Mouse (Mus musculus) Patski (cell line): ENCODE data around the gene Stac3. TPM values are rescaled to one million over a fixed set of nuclear protein-coding genes. Genes with fewer than 3 reads are reported as not detected.

ENCODE experiments used
- ATAC-seq: fragments of 100-300 bp; one replicate; pipeline ENCODE4 v1.8.0; 2021
- CTCF ChIA-PET: fragments of 350-600 bp; sonication (Branson Sonifier 250); formaldehyde crosslinking; loops from one replicate; lab custom pipeline; 2022; ENCODE audit warnings: inconsistent platforms; lab: Charles Lee
- POLR2A ChIA-PET: fragments of 350-600 bp; sonication (Branson Sonifier 250); formaldehyde crosslinking; loops from one replicate; lab custom pipeline; 2022; ENCODE audit warnings: antibody characterized with exemption, inconsistent platforms; lab: Charles Lee
- DNase-seq: peaks from one replicate; pipeline ENCODE4 v3.0.0-alpha.2; 2011; ENCODE audit warnings: low read depth, low spot score
- H3K27me3 ChIP-seq: fragments of 371-371 bp; one replicate; pipeline ENCODE4 v1.5.1; 2021
- CTCF ChIP-seq: fragments of 100-300 bp; IDR thresholded peaks from one replicate; pipeline ENCODE4 v1.5.1; 2021
- in situ Hi-C: fragments of 300-500 bp; cut with MboI; formaldehyde crosslinking; loops from 3 replicates; pipeline ENCODE4 v1.11.1; 2018; ENCODE audit warnings: low pct_unique_long_range_greater_than_20kb, mixed read lengths
- polyA plus RNA-seq: library from polyadenylated mRNA; unstranded; gene quantifications from one replicate; pipeline ENCODE4 v1.2.3, GENCODE M21; 2021

Gene Stac3
- polyA plus RNA-seq, 1 experiment from 2014 or later, result 0.80 TPM

GRCm38 (mm10) chr10:127546505-127546904 lies 45.0 kb downstream of the Stac3 start:
- in situ Hi-C loops, result no loop called here
- POLR2A ChIA-PET, result interaction anchor here (1.3 kb wide), 1 partner anchor 15 kb away, joined by 4 read pairs; no protein-coding TSS in a partner anchor
- CTCF ChIA-PET, result interaction anchor here (1.4 to 3.3 kb wide), 3 partner anchors 9 to 15 kb away, joined by 3 to 16 read pairs (median 3); no protein-coding TSS in a partner anchor
- TF ChIP-seq CTCF, result no peak
- DNase-seq (no peak), ATAC-seq (no peak)
- no peaks in the 10 kb centered on the region for H3K27me3 ChIP-seq

DNA sequence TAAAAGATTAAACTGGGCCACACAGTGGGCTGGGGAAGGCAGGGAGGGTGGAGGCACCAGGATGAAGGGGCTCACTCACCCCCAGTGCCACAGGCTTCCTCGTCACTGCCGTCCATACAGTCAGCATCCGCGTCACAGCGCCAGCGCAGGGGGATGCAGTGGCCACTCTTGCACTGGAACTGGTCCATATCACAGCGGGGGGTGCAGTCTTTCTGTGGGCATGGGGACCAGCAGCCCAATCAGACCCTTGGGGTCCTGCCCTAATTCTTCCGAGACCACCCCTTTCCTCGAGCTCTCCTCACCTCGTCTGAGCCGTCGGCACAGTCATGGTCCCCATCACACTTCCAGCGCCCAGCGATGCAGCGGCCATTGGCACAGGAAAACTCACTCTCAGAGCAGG lies 46.8 kb downstream of the Stac3 start:
- no peak for ATAC-seq
- no peak for DNase-seq
- no peak for TF ChIP-seq CTCF
- in situ Hi-C loops, result no loop called here
- H3K27me3 ChIP-seq, result no peaks in the 10 kb centered on the region
- CTCF ChIA-PET, result interaction anchor here (3.3 kb wide), 1 partner anchor 8 kb away, joined by 16 read pairs; no protein-coding TSS in a partner anchor
- POLR2A ChIA-PET, result no interaction called here

DNA sequence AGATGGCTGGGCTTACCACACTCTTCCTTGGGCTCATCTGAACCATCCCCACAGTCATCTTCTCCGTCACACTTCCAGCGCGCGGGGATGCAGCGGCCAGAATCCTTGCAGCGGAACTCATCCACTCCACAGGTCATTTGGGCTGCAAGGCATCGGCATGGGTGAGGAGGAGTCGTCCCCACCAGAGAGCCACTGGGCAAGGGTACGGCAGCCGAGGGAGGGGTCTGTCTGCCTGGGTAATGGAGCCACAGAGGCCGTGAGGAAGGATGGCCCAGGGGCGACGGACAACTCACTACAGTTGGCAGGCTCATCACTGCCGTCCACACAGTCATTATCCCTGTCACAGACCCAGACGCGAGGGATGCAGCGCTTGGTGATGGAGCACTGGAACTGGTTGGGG lies 48.4 kb downstream of the Stac3 start:
- in situ Hi-C loops, result no loop called here
- CTCF ChIA-PET, result no interaction called here
- H3K27me3 ChIP-seq, result no peaks in the 10 kb centered on the region
- POLR2A ChIA-PET, result no interaction called here
- no peak for TF ChIP-seq CTCF
- ATAC-seq, result no peak
- no peak for DNase-seq

GRCm38 (mm10) chr10:127555703-127556102 lies 54.2 kb downstream of the Stac3 start:
- in situ Hi-C loops, result no loop called here
- ATAC-seq (no peak), DNase-seq (no peak)
- ChIA-PET POLR2A (no interaction called here), CTCF (interaction anchor here (0.9 to 3.8 kb wide), 13 partner anchors 9 to 77 kb away, joined by 3 to 20 read pairs (median 5); partner anchors contain the start of genes Ndufa4l2 and Stac3)
- TF ChIP-seq CTCF, result no peak
- H3K27me3 ChIP-seq, result no peaks in the 10 kb centered on the region

- ATAC-seq, result no peak
- POLR2A ChIA-PET, result no interaction called here
- in situ Hi-C loops, result no loop called here
Observed at GRCm38 (mm10) chr10:127557397-127557796, 55.9 kb downstream of the Stac3 start.

More at GRCm38 (mm10) chr10:127557397-127557796, 55.9 kb downstream of the Stac3 start:
- H3K27me3 ChIP-seq, result no peaks in the 10 kb centered on the region
- CTCF ChIA-PET, result interaction anchor here (1.3 to 3.8 kb wide), 3 partner anchors 11 to 45 kb away, joined by 5 to 20 read pairs (median 16); no protein-coding TSS in a partner anchor
- no peak for DNase-seq
- TF ChIP-seq CTCF, result no peak

Other genes starting within 250 kb of the Stac3 start
- gene Kif5a, start 238.3 kb upstream of the Stac3 start, polyA plus RNA-seq, result 0.44 TPM
- 307 TPM for gene Dctn2, start 235.3 kb upstream of the Stac3 start, polyA plus RNA-seq
- gene Mbd6, start 212.7 kb upstream of the Stac3 start, polyA plus RNA-seq, result 55.1 TPM
- 152 TPM for gene Mars, start 189.9 kb upstream of the Stac3 start, polyA plus RNA-seq
- gene Arhgap9, start 179.7 kb upstream of the Stac3 start, polyA plus RNA-seq, result not detected
- gene Gli1, start 159.7 kb upstream of the Stac3 start, polyA plus RNA-seq, result 0.23 TPM
- gene Inhbe, start 147.3 kb upstream of the Stac3 start, polyA plus RNA-seq, result 0.01 TPM
- not detected for gene Inhbc, start 131.3 kb upstream of the Stac3 start, polyA plus RNA-seq
- gene R3hdm2, start 121.4 kb upstream of the Stac3 start, polyA plus RNA-seq, result 98.4 TPM
- 0.18 TPM for gene Ndufa4l2, start 13.3 kb downstream of the Stac3 start, polyA plus RNA-seq
- gene Shmt2, start 20.8 kb downstream of the Stac3 start, polyA plus RNA-seq, result 144 TPM
- 6.0 TPM for gene Nxph4, start 32.9 kb downstream of the Stac3 start, polyA plus RNA-seq
- gene Lrp1, start 119.5 kb downstream of the Stac3 start, polyA plus RNA-seq, result 62.5 TPM
- 67.3 TPM for gene Stat6, start 141.3 kb downstream of the Stac3 start, polyA plus RNA-seq
- 8.0 TPM for gene Nemp1, start 165.2 kb downstream of the Stac3 start, polyA plus RNA-seq
- gene Nab2, start 166.9 kb downstream of the Stac3 start, polyA plus RNA-seq, result 31.8 TPM
- 0.17 TPM for gene Myo1a, start 203.5 kb downstream of the Stac3 start, polyA plus RNA-seq
- gene Tac2, start 222.8 kb downstream of the Stac3 start, polyA plus RNA-seq, result not detected
- 7.5 TPM for gene Zbtb39, start 237.9 kb downstream of the Stac3 start, polyA plus RNA-seq